Mouse (Mus musculus): ENCODE data around the gene Wdr73. TPM values are rescaled to one million over a fixed set of nuclear protein-coding genes. Genes with fewer than 3 reads are reported as not detected.

Wdr73 gene
- total RNA-seq, 4 experiments from 2014 or later, result 18.4 to 26.8 (median 24.0) TPM

- no peak for DNase-seq
These were observed 6.1 kb downstream of the Wdr73 start for GRCm38 (mm10) chr7:80894815-80895519.

- DNase-seq, result no peak
These were observed 6.9 kb downstream of the Wdr73 start for GRCm38 (mm10) chr7:80894196-80894595.

GRCm38 (mm10) chr7:80893753-80894129 lies 7.3 kb downstream of the Wdr73 start:
- no peak for DNase-seq

GRCm38 (mm10) chr7:80893086-80893752 lies 7.8 kb downstream of the Wdr73 start:
- no peak for DNase-seq

GRCm38 (mm10) chr7:80889841-80890241 lies 11.2 kb downstream of the Wdr73 start:
- DNase-seq, result peak; percentile 56

GRCm38 (mm10) chr7:80889021-80889511 lies 12.0 kb downstream of the Wdr73 start:
- no peak for DNase-seq

- DNase-seq, result peak; percentile 59
These were observed 12.5 kb downstream of the Wdr73 start for GRCm38 (mm10) chr7:80888595-80888994.

- no peak for DNase-seq
These were observed 15.4 kb downstream of the Wdr73 start for GRCm38 (mm10) chr7:80885666-80886065.

GRCm38 (mm10) chr7:80882830-80883505 lies 18.1 kb downstream of the Wdr73 start:
- DNase-seq, result no peak

GRCm38 (mm10) chr7:80875727-80876126 lies 25.3 kb downstream of the Wdr73 start:
- no peak for DNase-seq

GRCm38 (mm10) chr7:80873631-80874030 lies 27.4 kb downstream of the Wdr73 start:
- DNase-seq, result no peak

GRCm38 (mm10) chr7:80873038-80873437 lies 28.0 kb downstream of the Wdr73 start:
- DNase-seq, result no peak

- DNase-seq, result no peak
These were observed 32.4 kb downstream of the Wdr73 start for GRCm38 (mm10) chr7:80868686-80869085.

GRCm38 (mm10) chr7:80866514-80867147 lies 34.4 kb downstream of the Wdr73 start:
- no peak for DNase-seq

GRCm38 (mm10) chr7:80865521-80865920 lies 35.5 kb downstream of the Wdr73 start:
- no peak for DNase-seq

GRCm38 (mm10) chr7:80864831-80865230 lies 36.2 kb downstream of the Wdr73 start:
- no peak for DNase-seq

GRCm38 (mm10) chr7:80864151-80864550 lies 36.9 kb downstream of the Wdr73 start:
- DNase-seq, result no peak

GRCm38 (mm10) chr7:80863520-80863919 lies 37.5 kb downstream of the Wdr73 start:
- DNase-seq, result no peak

GRCm38 (mm10) chr7:80862475-80862874 lies 38.6 kb downstream of the Wdr73 start:
- DNase-seq, result no peak

GRCm38 (mm10) chr7:80860729-80861274 lies 40.3 kb downstream of the Wdr73 start, which contains the start of gene Zscan2:
Gene Zscan2, plus strand, starts transcription at chr7:80860920.
- DNase-seq, result peak; percentile 91

- peak; percentile 71 for DNase-seq
These were observed 40.8 kb downstream of the Wdr73 start for GRCm38 (mm10) chr7:80860227-80860626.

- peak; percentile 59 for DNase-seq
These were observed 43.9 kb downstream of the Wdr73 start for GRCm38 (mm10) chr7:80857181-80857580.

Measured in adrenal gland, adult 8-10 months (tissue).